Mouse (Mus musculus) c-Kit-positive CD71-negative TER-119-negative erythroid progenitor cells, embryonic 14.5 days (primary cell): Measurements from ENCODE around the gene Zfp839.

Experiments used
- DNase-seq: peaks from one replicate; pipeline ENCODE4 v3.0.0-alpha.2; 2013; ENCODE audit warnings: low read depth

Gene Zfp839

GRCm38 (mm10) chr12:110875351-110875750, 25.3 kb downstream of the Zfp839 start:
- DNase-seq: no peak

GRCm38 (mm10) chr12:110882291-110882690, 32.2 kb downstream of the Zfp839 start:
- no peak for DNase-seq

- DNase-seq: no peak
These were observed 35.2 kb downstream of the Zfp839 start for GRCm38 (mm10) chr12:110885251-110885650.

GRCm38 (mm10) chr12:110888106-110888505, 38.1 kb downstream of the Zfp839 start:
- DNase-seq: no peak

- no peak for DNase-seq
These were observed 38.6 kb downstream of the Zfp839 start for GRCm38 (mm10) chr12:110888606-110889005.

- peak; percentile 94 for DNase-seq
These were observed 39.3 kb downstream of the Zfp839 start, which contains the start of the genes Cinp and Tecpr2 for GRCm38 (mm10) chr12:110889036-110890020. Gene Cinp, minus strand, starts transcription at chr12:110889145. Gene Tecpr2, plus strand, starts transcription at chr12:110889264.

GRCm38 (mm10) chr12:110891887-110892286, 41.8 kb downstream of the Zfp839 start:
- DNase-seq: no peak

- no peak for DNase-seq
These were observed 52.1 kb downstream of the Zfp839 start for GRCm38 (mm10) chr12:110902106-110902505.

- no peak for DNase-seq
These were observed 53.5 kb downstream of the Zfp839 start for GRCm38 (mm10) chr12:110903536-110903935.

- no peak for DNase-seq
These were observed 57.8 kb downstream of the Zfp839 start for GRCm38 (mm10) chr12:110907845-110908244.

- DNase-seq: no peak
These were observed 59.9 kb downstream of the Zfp839 start for GRCm38 (mm10) chr12:110909962-110910361.

GRCm38 (mm10) chr12:110915761-110916160, 65.7 kb downstream of the Zfp839 start:
- DNase-seq: no peak
